Mouse (Mus musculus) stomach, embryonic 14.5 days (tissue): ENCODE data around the gene Mien1. TPM values are rescaled to one million over a fixed set of nuclear protein-coding genes. Genes with fewer than 3 reads are reported as not detected.

Experiments
- ATAC-seq: fragments of 200-750 bp; cut with Nextera tagmentation; 2 replicates; pipeline ENCODE4 v1.8.0; 2017; ENCODE audit warnings: low read depth, moderate TSS enrichment; ENCODE audit not compliant: insufficient number of reproducible peaks, insufficient read depth, low FRiP score
- H3K27ac ChIP-seq: fragments of 300-500 bp; sonication (generic); 2 replicates; pipeline ENCODE4 v1.5.1; 2014; ENCODE audit warnings: mild to moderate bottlenecking, low read length, moderate library complexity, mixed read lengths
- H3K27me3 ChIP-seq: fragments of 300-500 bp; sonication (generic); 2 replicates; pipeline ENCODE4 v1.6.1; 2014; ENCODE audit warnings: low read length, control low read depth, mixed read lengths; ENCODE audit not compliant: control insufficient read depth, insufficient read depth
- H3K36me3 ChIP-seq: fragments of 300-500 bp; sonication (generic); 2 replicates; pipeline ENCODE4 v1.6.1; 2014; ENCODE audit warnings: mild to moderate bottlenecking, control low read depth, low read length, moderate library complexity, mixed read lengths; ENCODE audit not compliant: control insufficient read depth, insufficient read depth
- H3K4me1 ChIP-seq: fragments of 300-500 bp; sonication (generic); 2 replicates; pipeline ENCODE4 v1.6.1; 2014; ENCODE audit warnings: low read length, control low read depth, mixed read lengths; ENCODE audit not compliant: control insufficient read depth, insufficient read depth
- H3K4me2 ChIP-seq: fragments of 300-500 bp; sonication (generic); replicated peaks from 2 replicates; pipeline ENCODE4 v1.6.1; 2014; ENCODE audit warnings: low read depth, low read length, control low read depth
- H3K4me3 ChIP-seq: fragments of 300-500 bp; sonication (generic); 2 replicates; pipeline ENCODE4 v1.5.1; 2014; ENCODE audit warnings: low read depth, low read length, control low read depth
- H3K9ac ChIP-seq: fragments of 300-500 bp; sonication (generic); replicated peaks from 2 replicates; pipeline ENCODE4 v1.6.1; 2014; ENCODE audit warnings: low read depth, mild to moderate bottlenecking, control low read depth, low read length, moderate library complexity, mixed read lengths
- H3K9me3 ChIP-seq: fragments of 300-500 bp; sonication (generic); 2 replicates; pipeline ENCODE4 v1.6.1; 2016; ENCODE audit warnings: low read depth, low read length, control low read depth; ENCODE audit not compliant: control insufficient read depth
- WGBS: fragments of 180-500 bp; shearing (Covaris S2); extraction: QIAGEN DNeasy Blood & Tissue Kit; methylation state at CpG from one replicate; pipeline ENCODE4 v1.1.7; 2014; 5-methylcytosine and 5-hydroxymethylcytosine counted together
- polyA plus RNA-seq: library from polyadenylated mRNA; unstranded; fragments of >200 nt; fragmentation: Nextera tagmentation; extraction: Ambion mirVana; gene quantifications from 2 replicates; pipeline ENCODE4 v1.2.1, GENCODE M21; 2014

Mien1 gene
- polyA plus RNA-seq, 1 experiment from 2014 or later: 98.0 TPM

DNA sequence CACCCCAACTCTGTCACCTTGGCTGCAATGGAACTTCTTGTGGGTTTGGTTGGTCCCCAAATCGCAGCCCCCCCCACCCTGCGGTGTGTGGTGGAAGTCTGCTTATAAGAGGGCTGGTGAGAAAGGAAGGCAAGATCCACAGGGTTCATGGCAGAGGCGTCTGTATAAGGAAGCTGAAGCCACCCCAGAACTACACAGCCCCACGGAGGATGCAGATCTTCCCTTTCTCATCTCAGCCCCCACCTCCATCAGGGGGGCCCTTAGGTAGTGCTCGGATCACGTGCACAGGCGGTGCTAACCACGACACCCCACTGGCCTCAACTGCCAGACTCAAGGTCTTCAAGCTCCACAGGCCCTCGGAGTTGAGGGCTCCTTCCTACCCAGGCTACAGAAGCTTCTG is 25.1 kb upstream of the Mien1 start:
- Histone ChIP-seq H3K4me1 (no peaks in the 10 kb centered on the region), H3K36me3 (no peaks in the 10 kb centered on the region), H3K4me3 (no peak overlapping the region), H3K27me3 (peaks cover 7% of the 10 kb centered on the region; the same call in 1 of the 2 replicates), H3K9me3 (no peaks in the 10 kb centered on the region), H3K27ac (no peak overlapping the region), H3K4me2 (no peak overlapping the region), H3K9ac (no peak overlapping the region)
- no peak for ATAC-seq
- 88% methylated on average over 9 of the region's 9 CpGs for WGBS

DNA sequence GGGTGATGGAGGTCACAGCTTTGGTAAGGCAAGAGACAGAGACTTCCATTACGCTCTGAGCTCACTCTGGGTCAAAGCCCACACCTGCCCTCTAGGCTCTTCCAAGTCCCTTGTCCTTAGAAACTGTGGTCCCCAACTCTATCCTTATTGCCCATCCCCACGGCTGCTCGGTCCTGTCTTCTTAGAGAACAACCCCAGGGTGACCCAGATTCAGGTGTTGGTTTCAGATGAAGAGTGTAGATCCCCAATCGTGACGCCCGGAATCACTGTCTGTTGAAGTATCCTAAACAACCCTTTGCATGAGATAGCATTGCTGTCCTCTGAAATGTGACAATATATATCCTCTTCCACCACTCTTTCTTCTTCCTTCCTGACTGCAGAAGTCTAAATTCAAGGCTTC is 23.5 kb upstream of the Mien1 start:
- WGBS: 91% methylated on average over 6 of the region's 6 CpGs
- ATAC-seq: no peak
- Histone ChIP-seq H3K9ac (no peak overlapping the region), H3K36me3 (no peaks in the 10 kb centered on the region), H3K27me3 (peaks cover 16% of the 10 kb centered on the region; the same call in 1 of the 2 replicates), H3K9me3 (no peaks in the 10 kb centered on the region), H3K27ac (no peak overlapping the region), H3K4me2 (no peak overlapping the region), H3K4me1 (0 out of 2 replicates have a peak, but pooled peaks cover 2% of the 10 kb centered on the region), H3K4me3 (no peak overlapping the region)

DNA sequence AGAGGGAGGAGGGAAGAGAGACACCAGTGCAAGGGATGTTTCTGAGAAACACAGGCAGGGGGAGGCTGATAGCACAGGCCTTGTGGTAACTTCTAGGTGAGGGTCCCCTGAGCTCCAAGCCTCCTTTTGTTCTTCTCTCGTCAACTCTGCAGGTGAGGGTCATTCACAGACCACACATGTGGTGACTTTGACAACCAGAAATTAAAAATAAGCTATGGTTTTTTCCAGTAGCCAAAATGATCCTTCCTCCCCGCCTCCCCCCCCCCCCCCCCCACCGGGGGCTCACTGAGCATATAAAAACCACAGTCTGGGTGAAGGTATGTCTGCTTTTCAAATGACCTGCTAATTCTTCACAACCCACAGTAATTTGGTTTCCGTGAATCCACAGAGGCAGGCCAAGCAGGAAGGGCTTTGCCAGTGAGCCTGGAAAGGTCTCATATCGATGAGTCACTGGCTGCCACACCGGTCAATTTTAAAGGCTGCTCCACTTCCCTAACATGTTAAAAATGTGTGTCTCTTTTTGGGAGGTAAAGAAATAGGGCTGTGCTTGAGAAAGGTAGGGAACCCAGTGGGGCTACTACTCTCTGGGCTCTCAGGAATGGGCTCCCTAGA is 22.4 kb upstream of the Mien1 start:
- Histone ChIP-seq H3K4me3 (no peak overlapping the region), H3K9me3 (no peaks in the 10 kb centered on the region), H3K4me2 (no peak overlapping the region), H3K27me3 (peaks cover 16% of the 10 kb centered on the region; the same call in 1 of the 2 replicates), H3K4me1 (0 out of 2 replicates have a peak, but pooled peaks cover 6% of the 10 kb centered on the region), H3K36me3 (no peaks in the 10 kb centered on the region), H3K9ac (no peak overlapping the region), H3K27ac (no peak overlapping the region)
- ATAC-seq: no peak
- WGBS: 45% methylated on average over 6 of the region's 6 CpGs

DNA sequence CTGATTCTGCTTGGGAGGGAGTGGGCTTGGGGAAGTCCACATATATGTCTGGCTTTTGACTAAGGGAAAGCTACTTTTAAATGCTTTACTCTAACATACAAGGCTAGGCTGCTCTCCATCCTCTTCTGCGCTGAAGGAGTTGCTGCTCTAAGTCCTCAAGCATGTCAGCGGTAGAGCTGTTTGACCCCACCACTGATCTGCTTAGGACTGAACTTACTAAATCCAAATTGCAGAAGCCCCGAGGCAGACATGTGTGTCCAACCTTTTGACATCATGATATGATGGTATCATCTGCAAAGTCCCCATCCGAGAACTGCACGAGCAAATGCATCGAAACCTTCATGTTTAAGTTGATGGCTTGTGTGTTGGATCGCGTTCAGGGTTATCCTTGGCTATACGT is 21.1 kb upstream of the Mien1 start:
- no peaks in the 10 kb centered on the region for H3K36me3 ChIP-seq
- no peak overlapping the region for H3K9ac ChIP-seq
- no peak overlapping the region for H3K4me2 ChIP-seq
- WGBS: 83% methylated on average over 9 of the region's 9 CpGs
- H3K27ac ChIP-seq: no peak overlapping the region
- H3K9me3 ChIP-seq: no peaks in the 10 kb centered on the region
- peaks cover 16% of the 10 kb centered on the region; the same call in 1 of the 2 replicates for H3K27me3 ChIP-seq
- ATAC-seq: no peak
- H3K4me3 ChIP-seq: no peak overlapping the region
- H3K4me1 ChIP-seq: 0 out of 2 replicates have a peak, but pooled peaks cover 6% of the 10 kb centered on the region

DNA sequence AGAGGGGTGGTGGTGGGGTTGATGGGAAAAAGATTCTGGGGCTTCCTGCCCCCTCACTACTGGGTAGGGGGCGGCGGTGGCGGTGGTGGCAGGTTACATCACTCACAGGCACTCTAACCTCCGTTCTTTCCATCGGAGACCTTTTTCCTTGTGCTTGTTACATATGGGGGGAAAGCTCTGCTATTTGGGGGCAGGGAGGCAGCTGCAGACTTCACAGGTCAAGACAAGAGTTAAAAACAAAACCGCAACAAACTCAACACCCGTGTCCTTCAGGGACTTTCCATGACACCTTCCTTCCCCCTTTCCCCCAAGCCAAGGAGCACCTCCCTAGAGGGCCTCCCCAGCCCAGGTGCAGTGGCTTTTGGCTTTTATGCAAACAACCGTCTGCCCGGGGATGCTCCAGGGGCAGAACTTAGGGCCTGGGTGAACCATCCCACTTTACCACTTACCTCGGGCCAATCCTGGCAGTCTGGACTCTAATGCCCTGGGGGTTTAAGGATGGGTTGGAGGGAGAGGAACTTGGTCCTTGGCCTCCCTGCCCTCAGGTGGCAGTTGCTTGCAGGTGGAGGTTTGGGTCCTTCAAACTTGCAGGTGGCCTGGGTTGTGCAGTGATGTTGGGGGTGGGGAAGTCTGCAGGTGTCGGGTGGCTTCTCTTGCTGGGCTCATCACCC is 20.4 kb upstream of the Mien1 start:
- H3K4me3 ChIP-seq: no peak overlapping the region
- H3K27me3 ChIP-seq: peaks cover 16% of the 10 kb centered on the region; the same call in 1 of the 2 replicates
- ATAC-seq: no peak
- 20% methylated on average over 11 of the region's 11 CpGs for WGBS
- no peaks in the 10 kb centered on the region for H3K9me3 ChIP-seq
- H3K27ac ChIP-seq: no peak overlapping the region
- 0 out of 2 replicates have a peak, but pooled peaks cover 6% of the 10 kb centered on the region for H3K4me1 ChIP-seq
- H3K4me2 ChIP-seq: no peak overlapping the region
- no peaks in the 10 kb centered on the region for H3K36me3 ChIP-seq
- H3K9ac ChIP-seq: no peak overlapping the region

DNA sequence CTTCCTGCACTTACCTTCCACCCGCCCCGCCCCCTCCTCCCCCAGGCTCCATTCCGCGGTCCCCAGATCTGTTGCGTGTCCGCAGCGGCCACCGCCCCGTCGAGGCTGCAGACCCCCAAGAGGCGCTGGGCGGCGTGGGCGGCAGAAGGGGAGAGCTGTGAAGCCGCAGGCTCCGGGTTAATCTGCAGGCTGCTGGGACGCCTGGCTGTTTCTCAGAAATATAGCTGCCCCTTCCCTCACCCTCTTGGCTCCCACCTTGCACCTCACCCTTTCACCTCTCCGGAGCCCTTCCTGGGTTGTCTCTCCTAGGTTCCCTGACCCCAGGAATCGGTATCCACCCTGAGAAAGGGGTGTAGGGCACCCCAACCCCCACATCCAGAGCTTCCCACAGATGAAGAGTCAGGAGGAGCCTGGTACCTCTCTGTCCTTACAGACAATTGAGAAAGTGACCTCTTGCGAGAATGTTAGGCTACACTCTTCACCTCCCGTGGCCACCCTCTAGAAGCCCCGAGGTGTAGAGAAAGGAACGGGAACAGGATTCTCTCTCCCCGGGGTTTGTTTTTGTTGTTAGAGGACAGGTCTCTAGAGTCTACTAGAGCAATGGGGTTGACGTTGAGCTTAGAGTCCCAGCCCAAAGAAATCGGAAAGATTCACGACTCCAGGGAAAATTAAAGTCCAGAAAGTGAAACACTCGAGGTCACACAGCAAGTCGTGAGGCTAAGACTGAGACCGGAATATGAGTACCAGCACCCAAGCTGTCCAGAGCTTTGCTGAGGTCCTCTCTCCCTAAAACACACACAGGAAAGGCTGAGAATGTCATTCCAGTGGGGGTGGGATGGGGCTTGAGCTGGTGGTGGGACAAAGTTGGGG is 19.6 kb upstream of the Mien1 start:
- Histone ChIP-seq H3K27ac (no peak overlapping the region), H3K9me3 (no peaks in the 10 kb centered on the region), H3K27me3 (peaks cover 16% of the 10 kb centered on the region; the same call in 1 of the 2 replicates), H3K36me3 (no peaks in the 10 kb centered on the region), H3K4me1 (0 out of 2 replicates have a peak, but pooled peaks cover 6% of the 10 kb centered on the region), H3K4me3 (peak overlapping the region; percentile 39), H3K4me2 (peak overlapping the region; percentile 65), H3K9ac (peak overlapping the region; percentile 25; the same call in 1 of the 2 replicates)
- 3% methylated on average over 30 of the region's 30 CpGs for WGBS
- ATAC-seq: no peak; the same call in 1 of the 2 replicates

DNA sequence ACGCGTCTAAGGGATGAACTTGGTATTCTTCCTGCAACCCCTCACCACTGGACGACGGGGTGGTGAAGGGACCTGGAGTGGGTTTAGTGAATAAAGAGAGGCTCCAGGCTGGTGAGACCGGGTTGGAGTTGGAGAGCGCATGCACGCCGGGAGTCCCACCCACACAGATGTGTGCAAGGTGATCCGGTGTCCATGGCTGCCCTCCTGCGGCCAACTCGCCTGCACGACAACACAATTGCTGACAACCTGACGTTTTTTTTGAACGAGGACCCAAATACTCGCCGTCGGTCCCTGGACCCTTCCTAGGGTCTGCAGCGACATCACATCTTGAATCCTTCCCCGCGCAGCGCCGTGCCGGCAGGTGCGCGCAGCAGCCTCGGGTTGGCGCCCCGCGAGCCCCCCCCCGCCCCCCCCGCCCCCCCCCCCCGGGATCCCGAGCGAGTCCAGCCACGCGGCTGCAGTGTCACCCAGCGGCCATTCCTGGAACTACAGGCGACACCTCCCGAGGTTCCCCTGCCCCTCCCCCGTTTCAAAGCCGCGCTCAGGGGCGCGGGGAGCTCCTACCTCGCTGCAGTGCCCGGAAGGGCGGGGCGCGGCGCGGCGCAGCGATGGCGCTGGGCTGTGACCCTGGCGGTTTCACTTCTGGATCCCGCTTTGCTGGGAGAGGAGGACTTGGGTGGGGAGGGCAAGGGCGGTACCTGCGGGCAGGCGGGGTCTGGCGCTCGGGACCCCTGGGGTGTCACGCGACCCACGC is 18.8 kb upstream of the Mien1 start:
- H3K9ac ChIP-seq: peak overlapping the region; percentile 25; the same call in 1 of the 2 replicates
- H3K9me3 ChIP-seq: no peaks in the 10 kb centered on the region
- H3K4me2 ChIP-seq: peak overlapping the region; percentile 65
- peak; percentile 83 for ATAC-seq
- 0 out of 2 replicates have a peak, but pooled peaks cover 6% of the 10 kb centered on the region for H3K4me1 ChIP-seq
- H3K4me3 ChIP-seq: peak overlapping the region; percentile 39
- peaks cover 16% of the 10 kb centered on the region; the same call in 1 of the 2 replicates for H3K27me3 ChIP-seq
- H3K36me3 ChIP-seq: no peaks in the 10 kb centered on the region
- WGBS: 1% methylated on average over 38 of the region's 64 CpGs
- peak overlapping the region; percentile 44; the same call in 1 of the 2 replicates for H3K27ac ChIP-seq
